Mouse (Mus musculus) hindlimb bud, embryonic 11.5 days (tissue): Measurements from ENCODE around the gene Arrdc2.
"Not testable (repeated sequence)": the region's sequence is repeated elsewhere in the genome, so short reads cannot be mapped to it uniquely, and the experiment has no call there.

Experiments
- DNase-seq: peaks from one replicate; pipeline ENCODE4 v3.0.0-alpha.2; 2012; ENCODE audit warnings: low read depth, low spot score; ENCODE audit errors: extremely low spot score

Gene Arrdc2

GRCm38 (mm10) chr8:70841147-70842072, 1.9 kb upstream of the Arrdc2 start:
- DNase-seq, result no peak

GRCm38 (mm10) chr8:70840590-70840989, 1.1 kb upstream of the Arrdc2 start:
- DNase-seq, result no peak

GRCm38 (mm10) chr8:70838654-70839407, 689 bp downstream of the Arrdc2 start:
- no peak for DNase-seq

- no peak for DNase-seq
Measured at GRCm38 (mm10) chr8:70836666-70837065, 2.9 kb downstream of the Arrdc2 start.

GRCm38 (mm10) chr8:70834071-70834470, 5.4 kb downstream of the Arrdc2 start:
- no peak for DNase-seq

- DNase-seq, result no peak
Measured at GRCm38 (mm10) chr8:70833520-70833919, 6.0 kb downstream of the Arrdc2 start.

- no peak for DNase-seq
Measured at GRCm38 (mm10) chr8:70833018-70833482, 6.5 kb downstream of the Arrdc2 start.

- DNase-seq, result no peak
Measured at GRCm38 (mm10) chr8:70832371-70832770, 7.1 kb downstream of the Arrdc2 start.

GRCm38 (mm10) chr8:70831517-70831916, 8.0 kb downstream of the Arrdc2 start:
- no peak for DNase-seq

GRCm38 (mm10) chr8:70827796-70828195, 11.7 kb downstream of the Arrdc2 start:
- no peak for DNase-seq

GRCm38 (mm10) chr8:70827010-70827409, 12.5 kb downstream of the Arrdc2 start:
- no peak for DNase-seq

- DNase-seq, result no peak
Measured at GRCm38 (mm10) chr8:70825816-70826215, 13.7 kb downstream of the Arrdc2 start.

- DNase-seq, result no peak
Measured at GRCm38 (mm10) chr8:70823802-70824201, 15.7 kb downstream of the Arrdc2 start.

- not testable (repeated sequence) for DNase-seq
Measured at GRCm38 (mm10) chr8:70822594-70822993, 16.9 kb downstream of the Arrdc2 start.

- DNase-seq, result no peak
Measured at GRCm38 (mm10) chr8:70821992-70822391, 17.5 kb downstream of the Arrdc2 start.

GRCm38 (mm10) chr8:70821399-70821962, 18.0 kb downstream of the Arrdc2 start:
- DNase-seq, result no peak

GRCm38 (mm10) chr8:70820101-70820935, 19.2 kb downstream of the Arrdc2 start:
- DNase-seq, result no peak

GRCm38 (mm10) chr8:70816679-70817078, 22.8 kb downstream of the Arrdc2 start:
- DNase-seq, result no peak

- no peak for DNase-seq
Measured at GRCm38 (mm10) chr8:70812885-70813284, 26.6 kb downstream of the Arrdc2 start.

GRCm38 (mm10) chr8:70812055-70812454, 27.5 kb downstream of the Arrdc2 start:
- no peak for DNase-seq
